Mouse (Mus musculus): ENCODE measurements around the gene Zscan5b. TPM values are rescaled to one million over a fixed set of nuclear protein-coding genes. Genes with fewer than 3 reads are reported as not detected.

Gene Zscan5b
- total and polyA plus RNA-seq, 2 experiments, result not detected

DNA sequence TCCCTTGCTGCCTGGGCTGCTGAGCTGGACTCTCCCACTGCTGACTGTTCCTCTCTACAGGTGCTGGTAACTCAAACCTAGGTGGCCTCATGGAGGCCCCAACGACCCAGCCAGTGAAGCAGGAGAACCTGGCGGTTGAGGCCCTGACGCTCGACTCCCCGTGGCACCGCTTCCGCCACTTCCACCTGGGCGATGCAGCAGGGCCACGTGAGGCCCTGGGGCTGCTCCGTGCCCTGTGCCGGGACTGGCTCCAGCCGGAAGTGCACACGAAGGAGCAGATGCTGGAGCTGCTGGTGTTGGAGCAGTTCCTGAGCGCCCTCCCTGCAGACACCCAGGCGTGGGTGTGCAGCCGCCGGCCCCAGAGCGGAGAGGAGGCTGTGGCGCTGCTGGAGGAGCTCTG, 38.3 kb upstream of the Zscan5b start:
- Histone ChIP-seq H3K4me1 (ENCODE audit: control insufficient read depth, insufficient read depth, low read length) (peaks cover 3% of the 10 kb centered on the region; the same call in 1 of the 2 replicates), H3K27me3 (ENCODE audit: control insufficient read depth, insufficient read depth, low read length) (no peaks in the 10 kb centered on the region), H3K4me3 (ENCODE audit: insufficient read depth, low read depth, low read length) (peak overlapping the region; percentile 7; the same call in 1 of the 2 replicates), H3K79me2 (ENCODE audit: control insufficient read depth, insufficient read depth, low read length) (no peaks in the 10 kb centered on the region), H3K9ac (ENCODE audit: low read depth, low read length) (no peak overlapping the region), H3K36me3 (ENCODE audit: control insufficient read depth, insufficient read depth, low read length) (peaks cover 9% of the 10 kb centered on the region), H3K27ac (replicated peaks; ENCODE audit: insufficient read depth, low read depth, low read length) (0 out of 2 replicates have a peak overlapping the region, but pooled peaks have one; percentile 1)
- DNase-seq (ENCODE audit: extremely low read depth, low read depth, low spot score), result no peak
- no peak for TF ChIP-seq POLR2A (IDR thresholded peaks at IDR 0.05; ENCODE audit: extremely low read depth, insufficient read depth, low read length)
- TF ChIP-seq CTCF (IDR thresholded peaks at IDR 0.05; ENCODE audit: low read depth, low read length), result no peak
- 84% methylated on average over 19 of the region's 19 CpGs for WGBS

GRCm38 (mm10) chr7:6184521-6184920, 37.6 kb upstream of the Zscan5b start:
- no peak overlapping the region for H3K4me3 ChIP-seq (ENCODE audit: insufficient read depth, low read depth, low read length)
- peaks cover 9% of the 10 kb centered on the region; the same call in 1 of the 2 replicates for H3K36me3 ChIP-seq (ENCODE audit: control insufficient read depth, insufficient read depth, low read length)
- H3K79me2 ChIP-seq (ENCODE audit: control insufficient read depth, insufficient read depth, low read length), result no peaks in the 10 kb centered on the region
- no peak overlapping the region for H3K27ac ChIP-seq (replicated peaks; ENCODE audit: insufficient read depth, low read depth, low read length)
- peaks cover 3% of the 10 kb centered on the region; the same call in 1 of the 2 replicates for H3K4me1 ChIP-seq (ENCODE audit: control insufficient read depth, insufficient read depth, low read length)
- DNase-seq (ENCODE audit: extremely low read depth, low read depth, low spot score), result peak; percentile 75
- no peaks in the 10 kb centered on the region for H3K27me3 ChIP-seq (ENCODE audit: control insufficient read depth, insufficient read depth, low read length)
- no peak overlapping the region for H3K9ac ChIP-seq (ENCODE audit: low read depth, low read length)
- 40% methylated on average over 8 of the region's 8 CpGs for WGBS
- TF ChIP-seq POLR2A (IDR thresholded peaks at IDR 0.05; ENCODE audit: extremely low read depth, insufficient read depth, low read length), result no peak
- no peak for TF ChIP-seq CTCF (IDR thresholded peaks at IDR 0.05; ENCODE audit: low read depth, low read length)

DNA sequence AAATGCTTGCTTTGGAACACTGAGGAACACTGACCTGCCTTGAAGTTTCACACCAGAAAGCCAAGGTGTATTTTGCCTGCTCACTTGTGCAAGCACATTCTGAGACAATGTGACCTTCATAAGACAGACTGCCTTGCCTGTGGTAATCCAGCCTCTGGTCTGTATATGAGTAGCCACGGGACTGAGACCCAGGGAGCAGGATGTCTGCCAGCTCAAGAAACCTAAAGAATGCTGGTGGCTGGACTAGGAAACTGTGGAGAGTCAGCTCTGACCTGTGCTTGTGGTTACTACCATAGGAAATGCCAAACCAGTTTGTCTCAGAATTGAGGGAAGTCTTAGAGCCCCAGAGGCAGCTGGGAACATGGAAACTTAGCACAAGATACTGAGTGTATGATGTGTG, 36.7 kb upstream of the Zscan5b start:
- Histone ChIP-seq H3K27me3 (ENCODE audit: control insufficient read depth, insufficient read depth, low read length) (no peaks in the 10 kb centered on the region), H3K36me3 (ENCODE audit: control insufficient read depth, insufficient read depth, low read length) (peaks cover 9% of the 10 kb centered on the region; the same call in 1 of the 2 replicates), H3K79me2 (ENCODE audit: control insufficient read depth, insufficient read depth, low read length) (no peaks in the 10 kb centered on the region), H3K4me3 (ENCODE audit: insufficient read depth, low read depth, low read length) (no peak overlapping the region), H3K9ac (ENCODE audit: low read depth, low read length) (no peak overlapping the region), H3K27ac (replicated peaks; ENCODE audit: insufficient read depth, low read depth, low read length) (no peak overlapping the region), H3K4me1 (ENCODE audit: control insufficient read depth, insufficient read depth, low read length) (peaks cover 3% of the 10 kb centered on the region; the same call in 1 of the 2 replicates)
- TF ChIP-seq CTCF (IDR thresholded peaks at IDR 0.05; ENCODE audit: low read depth, low read length), result no peak
- no peak for TF ChIP-seq POLR2A (IDR thresholded peaks at IDR 0.05; ENCODE audit: extremely low read depth, insufficient read depth, low read length)
- 84% methylated on average over 1 of the region's 1 CpGs for WGBS
- DNase-seq (ENCODE audit: extremely low read depth, low read depth, low spot score), result no peak

DNA sequence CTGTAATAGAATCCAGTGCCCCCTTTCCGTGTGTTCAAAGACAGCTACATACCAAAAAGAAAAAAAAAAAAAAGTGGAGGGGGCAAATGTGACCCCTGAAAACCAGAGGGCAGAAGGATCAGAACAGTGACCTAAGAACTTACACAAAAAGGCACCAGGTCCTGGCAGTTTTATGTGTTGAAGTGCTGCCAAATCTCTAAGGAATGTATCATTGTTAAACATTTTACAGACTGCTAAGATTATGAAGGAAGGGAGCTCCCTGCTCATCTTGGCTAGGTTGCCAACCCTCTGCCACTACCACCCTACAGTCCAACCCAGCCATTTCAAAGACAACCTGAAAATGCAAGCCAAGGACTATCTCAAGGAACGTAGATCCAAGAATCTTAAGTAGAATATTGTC, 35.9 kb upstream of the Zscan5b start:
- no peak overlapping the region for H3K27ac ChIP-seq (replicated peaks; ENCODE audit: insufficient read depth, low read depth, low read length)
- H3K9ac ChIP-seq (ENCODE audit: low read depth, low read length), result no peak overlapping the region
- 93% methylated on average over 2 of the region's 2 CpGs for WGBS
- H3K4me3 ChIP-seq (ENCODE audit: insufficient read depth, low read depth, low read length), result no peak overlapping the region
- peaks cover 3% of the 10 kb centered on the region; the same call in 1 of the 2 replicates for H3K4me1 ChIP-seq (ENCODE audit: control insufficient read depth, insufficient read depth, low read length)
- H3K27me3 ChIP-seq (ENCODE audit: control insufficient read depth, insufficient read depth, low read length), result no peaks in the 10 kb centered on the region
- no peak for DNase-seq (ENCODE audit: extremely low read depth, low read depth, low spot score)
- no peaks in the 10 kb centered on the region for H3K79me2 ChIP-seq (ENCODE audit: control insufficient read depth, insufficient read depth, low read length)
- H3K36me3 ChIP-seq (ENCODE audit: control insufficient read depth, insufficient read depth, low read length), result peaks cover 9% of the 10 kb centered on the region; the same call in 1 of the 2 replicates
- no peak for TF ChIP-seq CTCF (IDR thresholded peaks at IDR 0.05; ENCODE audit: low read depth, low read length)
- TF ChIP-seq POLR2A (IDR thresholded peaks at IDR 0.05; ENCODE audit: extremely low read depth, insufficient read depth, low read length), result no peak

DNA sequence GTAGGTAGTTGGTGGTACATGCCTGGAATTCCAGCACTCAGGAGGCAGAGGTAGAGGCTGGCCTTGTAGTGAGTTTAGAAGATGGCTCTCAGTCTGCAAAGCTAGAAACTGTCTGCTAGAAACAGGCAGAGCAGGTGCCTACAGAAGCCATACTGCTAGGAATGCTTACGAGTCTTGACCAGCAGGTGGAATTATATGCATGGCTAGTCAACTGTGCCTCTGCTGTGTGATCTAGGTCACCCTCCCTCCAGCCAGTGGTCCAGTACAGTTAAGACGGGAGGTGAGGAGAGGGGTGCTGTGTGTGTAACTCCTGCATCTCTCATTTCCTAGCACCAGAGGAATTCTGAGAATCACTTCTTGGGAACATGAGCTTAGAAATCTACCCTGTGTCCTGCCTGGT, 35.3 kb upstream of the Zscan5b start:
- no peak for DNase-seq (ENCODE audit: extremely low read depth, low read depth, low spot score)

GRCm38 (mm10) chr7:6189542-6189941, 32.5 kb upstream of the Zscan5b start:
- no peaks in the 10 kb centered on the region for H3K79me2 ChIP-seq (ENCODE audit: control insufficient read depth, insufficient read depth, low read length)
- H3K9ac ChIP-seq (ENCODE audit: low read depth, low read length), result no peak overlapping the region
- H3K4me3 ChIP-seq (ENCODE audit: insufficient read depth, low read depth, low read length), result no peak overlapping the region
- TF ChIP-seq POLR2A (IDR thresholded peaks at IDR 0.05; ENCODE audit: extremely low read depth, insufficient read depth, low read length) (no peak), CTCF (IDR thresholded peaks at IDR 0.05; ENCODE audit: low read depth, low read length) (no peak)
- H3K36me3 ChIP-seq (ENCODE audit: control insufficient read depth, insufficient read depth, low read length), result peaks cover 9% of the 10 kb centered on the region; the same call in 1 of the 2 replicates
- no peak for DNase-seq (ENCODE audit: extremely low read depth, low read depth, low spot score)
- H3K27me3 ChIP-seq (ENCODE audit: control insufficient read depth, insufficient read depth, low read length), result no peaks in the 10 kb centered on the region
- 92% methylated on average over 45 of the region's 45 CpGs for WGBS
- no peaks in the 10 kb centered on the region for H3K4me1 ChIP-seq (ENCODE audit: control insufficient read depth, insufficient read depth, low read length)
- no peak overlapping the region for H3K27ac ChIP-seq (replicated peaks; ENCODE audit: insufficient read depth, low read depth, low read length)

More for the DNA sequence above, 35.3 kb upstream of the Zscan5b start:
- Histone ChIP-seq H3K27ac (replicated peaks; ENCODE audit: insufficient read depth, low read depth, low read length) (no peak overlapping the region), H3K4me1 (ENCODE audit: control insufficient read depth, insufficient read depth, low read length) (peaks cover 3% of the 10 kb centered on the region; the same call in 1 of the 2 replicates), H3K27me3 (ENCODE audit: control insufficient read depth, insufficient read depth, low read length) (no peaks in the 10 kb centered on the region), H3K79me2 (ENCODE audit: control insufficient read depth, insufficient read depth, low read length) (no peaks in the 10 kb centered on the region), H3K9ac (ENCODE audit: low read depth, low read length) (no peak overlapping the region), H3K4me3 (ENCODE audit: insufficient read depth, low read depth, low read length) (no peak overlapping the region), H3K36me3 (ENCODE audit: control insufficient read depth, insufficient read depth, low read length) (peaks cover 9% of the 10 kb centered on the region; the same call in 1 of the 2 replicates)
- no peak for TF ChIP-seq CTCF (IDR thresholded peaks at IDR 0.05; ENCODE audit: low read depth, low read length)
- no peak for TF ChIP-seq POLR2A (IDR thresholded peaks at IDR 0.05; ENCODE audit: extremely low read depth, insufficient read depth, low read length)
- 95% methylated on average over 2 of the region's 2 CpGs for WGBS
